Mouse (Mus musculus) heart, postnatal 0 days (tissue): Measurements from ENCODE around the gene Lsm12.

Experiments
- CTCF ChIP-seq: IDR thresholded peaks from 2 replicates; pipeline ENCODE4 v1.5.1; 2016; ENCODE audit warnings: antibody characterized with exemption, control low read depth, low read depth
- EP300 ChIP-seq: IDR thresholded peaks from 2 replicates; pipeline ENCODE4 v1.6.1; 2016; ENCODE audit warnings: antibody characterized with exemption, low read depth

DNA sequence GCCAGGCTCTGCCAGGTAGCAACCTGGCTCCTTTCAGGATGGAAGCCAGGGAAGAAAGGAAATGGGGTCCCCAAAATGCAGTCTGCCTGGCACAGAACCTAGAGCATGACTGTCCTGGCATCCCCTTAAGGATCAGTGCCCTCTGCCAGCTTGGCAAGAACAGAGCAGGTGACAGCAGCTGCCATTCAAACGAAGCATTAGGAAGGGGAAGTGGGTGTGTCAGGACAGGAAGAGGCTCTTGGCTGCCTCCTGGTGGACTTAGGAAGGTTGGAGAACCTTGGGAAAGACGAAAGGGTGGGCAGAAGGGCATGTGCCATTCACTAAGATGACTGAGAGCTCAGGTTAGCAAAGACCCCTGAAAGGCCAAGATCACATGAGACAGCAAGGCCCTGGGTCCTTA, 24.6 kb upstream of the Lsm12 start:
- peak; percentile 59 for TF ChIP-seq CTCF
- TF ChIP-seq EP300 = no peak
